Mouse (Mus musculus) intestine, postnatal 0 days (tissue): ENCODE results near the gene Gart. TPM values are rescaled to one million over a fixed set of nuclear protein-coding genes. Genes with fewer than 3 reads are reported as not detected.

ENCODE experiments used
- ATAC-seq: fragments of 200-750 bp; cut with Nextera tagmentation; 2 replicates; pipeline ENCODE4 v1.8.0; 2017; ENCODE audit warnings: mild to moderate bottlenecking, moderate TSS enrichment, moderate library complexity
- H3K27ac ChIP-seq: fragments of 300-500 bp; sonication (generic); 2 replicates; pipeline ENCODE4 v1.5.1; 2014; ENCODE audit warnings: mild to moderate bottlenecking, low read depth, low read length, moderate library complexity
- H3K27me3 ChIP-seq: fragments of 300-500 bp; sonication (generic); replicated peaks from 2 replicates; pipeline ENCODE4 v1.6.1; 2014; ENCODE audit warnings: low read length, mixed read lengths; ENCODE audit not compliant: control insufficient read depth, insufficient read depth
- H3K36me3 ChIP-seq: fragments of 300-500 bp; sonication (generic); 2 replicates; pipeline ENCODE4 v1.6.1; 2014; ENCODE audit warnings: mild to moderate bottlenecking, moderate library complexity; ENCODE audit not compliant: control insufficient read depth, insufficient read depth
- H3K4me1 ChIP-seq: fragments of 300-500 bp; sonication (generic); replicated peaks from 2 replicates; pipeline ENCODE4 v1.6.1; 2014; ENCODE audit warnings: antibody characterized with exemption, low read length, mixed read lengths; ENCODE audit not compliant: control insufficient read depth, insufficient read depth
- H3K4me2 ChIP-seq: fragments of 300-500 bp; sonication (generic); replicated peaks from 2 replicates; pipeline ENCODE4 v1.6.1; 2014; ENCODE audit warnings: low read depth, mild to moderate bottlenecking, moderate library complexity
- H3K4me3 ChIP-seq: fragments of 300-500 bp; sonication (generic); 2 replicates; pipeline ENCODE4 v1.5.1; 2014; ENCODE audit warnings: low read depth, low read length
- H3K9ac ChIP-seq: fragments of 300-500 bp; sonication (generic); 2 replicates; pipeline ENCODE4 v1.6.1; 2014; ENCODE audit warnings: mild to moderate bottlenecking, low read depth, low read length
- H3K9me3 ChIP-seq: fragments of 300-500 bp; sonication (generic); 2 replicates; pipeline ENCODE4 v1.6.1; 2016; ENCODE audit warnings: mixed run types; ENCODE audit not compliant: control insufficient read depth
- CTCF ChIP-seq: sonication (generic); IDR thresholded peaks from 2 replicates; pipeline ENCODE4 v1.5.1; 2016; ENCODE audit warnings: low read depth, mild to moderate bottlenecking, control low read depth, antibody characterized with exemption, moderate library complexity
- WGBS: fragments of 180-500 bp; shearing (Covaris S2); extraction: QIAGEN DNeasy Blood & Tissue Kit; methylation state at CpG from one replicate; pipeline ENCODE4 v1.1.7; 2014; 5-methylcytosine and 5-hydroxymethylcytosine counted together
- polyA plus RNA-seq: library from polyadenylated mRNA; unstranded; fragments of >200 nt; fragmentation: Nextera tagmentation; extraction: Ambion mirVana; gene quantifications from 2 replicates; pipeline ENCODE4 v1.2.1, GENCODE M21; 2015

Gene Gart
- polyA plus RNA-seq, 1 experiment from 2014 or later: 19.0 TPM

DNA sequence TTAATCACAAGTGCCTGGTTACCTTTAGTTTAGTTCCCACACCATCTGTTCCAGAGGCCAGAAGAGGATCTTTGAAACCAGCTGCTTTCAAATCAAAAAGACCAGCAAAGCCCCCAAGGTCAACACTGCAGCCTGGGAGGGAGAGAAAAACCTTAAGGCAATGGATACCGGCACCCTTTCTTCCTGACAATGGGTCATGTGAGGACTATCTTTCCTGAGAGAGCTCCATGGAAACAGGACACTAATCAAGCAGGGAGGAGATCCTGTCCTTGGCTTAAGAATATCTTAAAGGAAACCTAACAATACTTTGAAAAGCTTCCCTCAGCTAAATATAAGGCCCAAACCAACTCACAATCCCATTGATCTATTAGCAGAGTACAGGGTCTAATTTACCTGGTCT lies 16.2 kb downstream of the Gart start:
- no peak overlapping the region for H3K4me2 ChIP-seq
- no peaks in the 10 kb centered on the region for H3K9me3 ChIP-seq
- peaks cover 80% of the 10 kb centered on the region for H3K36me3 ChIP-seq
- no peaks in the 10 kb centered on the region for H3K27me3 ChIP-seq
- no peak for ATAC-seq
- no peak overlapping the region for H3K4me3 ChIP-seq
- H3K9ac ChIP-seq: no peak overlapping the region
- H3K27ac ChIP-seq: no peak overlapping the region
- no peaks in the 10 kb centered on the region for H3K4me1 ChIP-seq
- TF ChIP-seq CTCF: no peak
- WGBS: 59% methylated on average over 1 of the region's 1 CpGs

DNA sequence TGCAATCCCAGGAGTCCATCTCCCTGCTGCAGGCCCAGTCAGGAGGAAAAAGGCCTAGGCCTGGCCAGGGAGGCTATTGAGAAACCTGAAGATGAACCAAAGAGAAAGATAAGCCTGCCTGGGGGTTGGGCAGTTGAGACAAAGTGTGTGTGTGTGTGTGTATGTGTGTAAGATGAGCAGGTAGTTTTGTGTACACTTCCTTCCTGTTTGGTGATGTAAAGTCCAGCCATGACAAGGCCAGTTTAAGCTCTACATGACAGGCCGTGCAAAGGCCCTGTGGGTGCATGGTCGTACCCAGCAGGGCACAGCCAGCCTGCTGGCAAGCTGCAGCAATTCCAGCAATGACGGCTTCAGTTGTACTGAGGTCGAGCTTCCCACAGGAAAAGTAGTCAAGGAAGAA lies 17.0 kb downstream of the Gart start:
- peaks cover 81% of the 10 kb centered on the region for H3K36me3 ChIP-seq

GRCm38 (mm10) chr16:91628673-91629072 lies 18.1 kb downstream of the Gart start:
- Histone ChIP-seq H3K27me3 (no peaks in the 10 kb centered on the region), H3K4me1 (no peaks in the 10 kb centered on the region), H3K9me3 (no peaks in the 10 kb centered on the region), H3K4me3 (no peak overlapping the region), H3K4me2 (no peak overlapping the region), H3K27ac (no peak overlapping the region), H3K9ac (no peak overlapping the region), H3K36me3 (peaks cover 79% of the 10 kb centered on the region)
- ATAC-seq: no peak
- no peak for TF ChIP-seq CTCF
- 89% methylated on average over 3 of the region's 3 CpGs for WGBS

More for the DNA sequence above, 17.0 kb downstream of the Gart start:
- 99% methylated on average over 4 of the region's 4 CpGs for WGBS
- no peak overlapping the region for H3K4me2 ChIP-seq
- no peak for TF ChIP-seq CTCF
- H3K4me1 ChIP-seq: no peaks in the 10 kb centered on the region
- H3K9ac ChIP-seq: no peak overlapping the region
- no peaks in the 10 kb centered on the region for H3K9me3 ChIP-seq
- no peak for ATAC-seq
- H3K27me3 ChIP-seq: no peaks in the 10 kb centered on the region
- H3K27ac ChIP-seq: no peak overlapping the region; the same call in 1 of the 2 replicates
- H3K4me3 ChIP-seq: no peak overlapping the region

DNA sequence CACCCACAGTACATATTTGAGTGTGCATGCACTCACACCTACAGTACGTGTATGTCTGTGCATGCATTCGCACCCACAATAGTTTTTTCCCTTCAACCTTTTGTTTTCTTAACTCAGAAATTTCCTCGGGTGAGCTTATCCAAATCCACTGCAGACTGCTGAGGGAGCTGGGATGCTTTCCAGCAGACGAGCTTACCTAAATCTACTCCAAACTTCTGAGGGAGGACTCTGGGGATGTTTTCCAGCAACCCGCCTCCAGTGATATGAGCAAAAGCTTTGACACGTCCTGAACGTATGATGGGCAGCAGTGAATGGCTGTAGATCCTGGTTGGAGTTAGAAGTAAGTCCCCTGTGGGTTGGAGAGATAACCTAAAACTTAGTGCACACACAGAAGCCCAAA lies 18.9 kb downstream of the Gart start:
- H3K27me3 ChIP-seq: no peaks in the 10 kb centered on the region
- H3K4me2 ChIP-seq: no peak overlapping the region
- H3K27ac ChIP-seq: no peak overlapping the region
- H3K9ac ChIP-seq: no peak overlapping the region
- no peaks in the 10 kb centered on the region for H3K9me3 ChIP-seq
- no peak overlapping the region for H3K4me3 ChIP-seq
- no peak for ATAC-seq
- peaks cover 81% of the 10 kb centered on the region for H3K36me3 ChIP-seq
- H3K4me1 ChIP-seq: no peaks in the 10 kb centered on the region
- no peak for TF ChIP-seq CTCF
- 90% methylated on average over 7 of the region's 7 CpGs for WGBS

- H3K4me1 ChIP-seq: no peaks in the 10 kb centered on the region
- no peaks in the 10 kb centered on the region for H3K27me3 ChIP-seq
- H3K4me2 ChIP-seq: no peak overlapping the region
- no peak for TF ChIP-seq CTCF
- peaks cover 64% of the 10 kb centered on the region for H3K36me3 ChIP-seq
- no peak overlapping the region for H3K4me3 ChIP-seq
- no peak overlapping the region for H3K9ac ChIP-seq
- H3K9me3 ChIP-seq: no peaks in the 10 kb centered on the region
- WGBS: 94% methylated on average over 9 of the region's 9 CpGs
- no peak for ATAC-seq
- H3K27ac ChIP-seq: no peak overlapping the region
Observed at GRCm38 (mm10) chr16:91623074-91623473, 23.7 kb downstream of the Gart start.

- Histone ChIP-seq H3K36me3 (peaks cover 53% of the 10 kb centered on the region), H3K27me3 (no peaks in the 10 kb centered on the region), H3K4me2 (no peak overlapping the region), H3K9me3 (no peaks in the 10 kb centered on the region), H3K4me3 (no peak overlapping the region), H3K27ac (no peak overlapping the region), H3K9ac (no peak overlapping the region), H3K4me1 (no peaks in the 10 kb centered on the region)
- no peak for ATAC-seq
- TF ChIP-seq CTCF: no peak
- WGBS: 85% methylated on average over 11 of the region's 11 CpGs
Observed at GRCm38 (mm10) chr16:91620991-91621390, 25.8 kb downstream of the Gart start.

- TF ChIP-seq CTCF: no peak
- Histone ChIP-seq H3K36me3 (peaks cover 48% of the 10 kb centered on the region), H3K9ac (no peak overlapping the region)
Observed at GRCm38 (mm10) chr16:91620185-91620584, 26.6 kb downstream of the Gart start.

More at GRCm38 (mm10) chr16:91620185-91620584, 26.6 kb downstream of the Gart start:
- Histone ChIP-seq H3K4me3 (no peak overlapping the region), H3K27me3 (no peaks in the 10 kb centered on the region), H3K4me1 (no peaks in the 10 kb centered on the region), H3K4me2 (no peak overlapping the region), H3K27ac (no peak overlapping the region), H3K9me3 (no peaks in the 10 kb centered on the region)
- WGBS: 87% methylated on average over 5 of the region's 5 CpGs
- no peak for ATAC-seq
